9 mouse cellular contexts compared by ENCODE assay signal in genomic region chr8:121118634-121119420, GRCm38 (mm10). TPM values are rescaled to one million over a fixed set of nuclear protein-coding genes. Genes with fewer than 3 reads are reported as not detected.
DNase-seq lines count a peak whose midpoint lies in the region; ATAC-seq and TF ChIP-seq lines count a peak whose summit lies in the region.
"Had no signal": no experiment of that assay in that cellular context is flagged by ENCODE, and none has a peak within 500 bp of the region (broad histone marks: within the 10 kb centered on the region; RNA-seq: fewer than 3 reads in every experiment).

No protein-coding gene starts in this region.

- no peak for TF ChIP-seq POLR2A in kidney, adult 2 months (IDR thresholded peaks at IDR 0.05; ENCODE audit: low read depth, low read length)

- H3K9me3 ChIP-seq in embryonic facial prominence, embryonic 10.5 days, result no peaks in the 10 kb centered on the region
- no peaks in the 10 kb centered on the region for H3K9me3 ChIP-seq in limb, embryonic 12.5 days

- ATAC-seq in limb, embryonic 12.5 days (ENCODE audit: insufficient number of reproducible peaks, insufficient read depth, low FRiP score, low TSS enrichment, low read depth), result no peak

- no peak for TF ChIP-seq CTCF in kidney, adult 2 months (conservative IDR thresholded peaks at IDR 0.05; ENCODE audit: insufficient read depth, insufficient read length, low read depth, low read length)

- H3K27ac ChIP-seq in kidney, adult 2 months (ENCODE audit: insufficient read depth, low read depth, low read length), result no peak overlapping the region
- peak overlapping the region; percentile 48 for H3K27ac ChIP-seq in embryonic facial prominence, embryonic 10.5 days (replicated peaks)
- no peak overlapping the region for H3K27ac ChIP-seq in limb, embryonic 12.5 days

- no peak for DNase-seq in kidney, adult 2 months
- no peak for DNase-seq in kidney, adult 18-20 months
- peak; percentile 49 for DNase-seq in NIH3T3 (ENCODE audit: low read depth)
- peak; percentile 54 for DNase-seq in embryonic facial prominence, embryonic 10.5 days (ENCODE audit: low spot score)
- DNase-seq in right cerebral cortex, postnatal 4 days, result no peak
- DNase-seq in ovary, postnatal 10 days (ENCODE audit: low spot score), result no peak
- DNase-seq: adrenal gland, postnatal 25 days; gastrocnemius, postnatal 25 days had no signal

- H3K27me3 ChIP-seq in kidney, adult 2 months (replicated peaks; ENCODE audit: control insufficient read depth, insufficient read depth, low read length), result peaks cover 6% of the 10 kb centered on the region; the same call in 1 of the 2 replicates
- peaks cover 100% of the 10 kb centered on the region for H3K27me3 ChIP-seq in embryonic facial prominence, embryonic 10.5 days (replicated peaks; ENCODE audit: low read depth, poor library complexity, severe bottlenecking)
- peaks cover 93% of the 10 kb centered on the region for H3K27me3 ChIP-seq in limb, embryonic 12.5 days

- 32% methylated on average over 18 of the region's 18 CpGs for WGBS in kidney, adult 2 months
- WGBS in embryonic facial prominence, embryonic 10.5 days, result under 1% methylated on average over 18 of the region's 18 CpGs
- 2% methylated on average over 18 of the region's 18 CpGs for WGBS in limb, embryonic 12.5 days

- peak overlapping the region; percentile 26 for H3K4me3 ChIP-seq in kidney, adult 2 months (ENCODE audit: insufficient read depth, low read depth, low read length)
- peak overlapping the region; percentile 77 for H3K4me3 ChIP-seq in embryonic facial prominence, embryonic 10.5 days
- peak overlapping the region; percentile 62 for H3K4me3 ChIP-seq in limb, embryonic 12.5 days (replicated peaks)

- H3K4me1 ChIP-seq in kidney, adult 2 months (ENCODE audit: control insufficient read depth, insufficient read depth, low read length), result no peaks in the 10 kb centered on the region
- peaks cover 66% of the 10 kb centered on the region for H3K4me1 ChIP-seq in embryonic facial prominence, embryonic 10.5 days
- H3K4me1 ChIP-seq in limb, embryonic 12.5 days (replicated peaks), result peaks cover 45% of the 10 kb centered on the region

- peak overlapping the region; percentile 70; the same call in 1 of the 2 replicates for H3K9ac ChIP-seq in limb, embryonic 12.5 days (replicated peaks)

- no peaks in the 10 kb centered on the region for H3K36me3 ChIP-seq in kidney, adult 2 months (ENCODE audit: control insufficient read depth, insufficient read depth, low read length)
- peaks cover 21% of the 10 kb centered on the region for H3K36me3 ChIP-seq in embryonic facial prominence, embryonic 10.5 days (replicated peaks)
- H3K36me3 ChIP-seq in limb, embryonic 12.5 days, result 0 out of 2 replicates have a peak, but pooled peaks cover 7% of the 10 kb centered on the region

- H3K4me2 ChIP-seq in limb, embryonic 12.5 days, result peak overlapping the region; percentile 91

RNA-seq across cellular contexts. Expression of gene Foxc2, which starts 2.9 kb away (rescaled TPM):
- 5.8 and 7.4 TPM in 2 replicates for polyA plus RNA-seq in kidney, adult 2 months (2012; rRNA removed)
- polyA plus RNA-seq in embryonic facial prominence, embryonic 10.5 days (2016; fragmentation: Nextera tagmentation; extraction: Ambion mirVana), result 11.7 and 15.2 TPM in 2 replicates
- 6.0 and 8.6 TPM in 2 replicates for polyA plus RNA-seq in limb, embryonic 12.5 days (2016; fragmentation: Nextera tagmentation; extraction: Ambion mirVana)

RNA-seq across cellular contexts. Expression of gene Foxl1, which starts 8.9 kb away (rescaled TPM):
- polyA plus RNA-seq in kidney, adult 2 months (2012; rRNA removed), result 0.75 and 1.2 TPM in 2 replicates
- 2.8 and 4.6 TPM in 2 replicates for polyA plus RNA-seq in embryonic facial prominence, embryonic 10.5 days (2016; fragmentation: Nextera tagmentation; extraction: Ambion mirVana)
- polyA plus RNA-seq in limb, embryonic 12.5 days (2016; fragmentation: Nextera tagmentation; extraction: Ambion mirVana), result 0.08 TPM in 2 replicates

RNA-seq across cellular contexts. Expression of gene Mthfsd, which starts 10.6 kb away (rescaled TPM):
- polyA plus RNA-seq in kidney, adult 2 months (2012; rRNA removed), result 44.3 and 51.4 TPM in 2 replicates
- polyA plus RNA-seq in embryonic facial prominence, embryonic 10.5 days (2016; fragmentation: Nextera tagmentation; extraction: Ambion mirVana), result 68.2 and 72.3 TPM in 2 replicates
- 68.3 and 71.7 TPM in 2 replicates for polyA plus RNA-seq in limb, embryonic 12.5 days (2016; fragmentation: Nextera tagmentation; extraction: Ambion mirVana)

RNA-seq across cellular contexts. Expression of gene Foxf1, which starts 34.6 kb away (rescaled TPM):
- polyA plus RNA-seq in kidney, adult 2 months (2012; rRNA removed), result 0.52 and 0.69 TPM in 2 replicates
- 28.8 and 30.1 TPM in 2 replicates for polyA plus RNA-seq in embryonic facial prominence, embryonic 10.5 days (2016; fragmentation: Nextera tagmentation; extraction: Ambion mirVana)
- polyA plus RNA-seq in limb, embryonic 12.5 days (2016; fragmentation: Nextera tagmentation; extraction: Ambion mirVana), result 0.33 and 1.4 TPM in 2 replicates

Comparison
In these comparisons a context has a peak if more than half of its experiments do, and no peak if none do; other contexts are left out.
1. DNase-seq: peak in NIH3T3 (single experiment) and embryonic facial prominence, embryonic 10.5 days (single experiment); none in kidney, adult 2 months (single experiment), kidney, adult 18-20 months (single experiment), right cerebral cortex, postnatal 4 days (single experiment) and ovary, postnatal 10 days (single experiment).
2. H3K4me3 ChIP-seq: peak in every context shown above with its lines; median percentile 77 in embryonic facial prominence, embryonic 10.5 days; 62 in limb, embryonic 12.5 days; 26 in kidney, adult 2 months.